Mouse (Mus musculus) erythroblast, embryonic 14.5 days (primary cell): ENCODE data around the gene Itga9.

Experiments used
- GATA1 ChIP-seq: IDR thresholded peaks from 2 replicates; pipeline ENCODE4 v1.6.1; 2012; ENCODE audit warnings: low read length, inconsistent platforms, mixed read lengths
- TAL1 ChIP-seq: IDR thresholded peaks from 3 replicates; pipeline ENCODE4 v1.6.1; 2012; ENCODE audit warnings: low read length, inconsistent platforms, mixed read lengths

- no peak for TF ChIP-seq GATA1
- no peak for TF ChIP-seq TAL1
Observed at GRCm38 (mm10) chr9:118770366-118770765, 163.9 kb downstream of the Itga9 start.
